Mouse (Mus musculus) forebrain, embryonic 11.5 days (tissue): ENCODE results near the gene Pdcl2. TPM values are rescaled to one million over a fixed set of nuclear protein-coding genes. Genes with fewer than 3 reads are reported as not detected.

ENCODE experiments used
- ATAC-seq: fragments of 200-750 bp; cut with Nextera tagmentation; replicated peaks from 2 replicates; pipeline ENCODE4 v1.8.0; 2017; ENCODE audit warnings: moderate TSS enrichment; ENCODE audit not compliant: low FRiP score
- DNase-seq: peaks from one replicate; pipeline ENCODE4 v3.0.0-alpha.2; 2017; ENCODE audit warnings: low spot score
- H3K27ac ChIP-seq: fragments of 300-500 bp; sonication (generic); 2 replicates; pipeline ENCODE4 v1.5.1; 2014; ENCODE audit warnings: low read depth, low read length
- H3K27me3 ChIP-seq: fragments of 300-500 bp; sonication (generic); 2 replicates; pipeline ENCODE4 v1.6.1; 2014; ENCODE audit warnings: mild to moderate bottlenecking, low read length, mixed read lengths; ENCODE audit not compliant: control insufficient read depth, insufficient read depth
- H3K36me3 ChIP-seq: fragments of 300-500 bp; sonication (generic); 2 replicates; pipeline ENCODE4 v1.6.1; 2014; ENCODE audit warnings: mild to moderate bottlenecking, low read length, moderate library complexity, mixed read lengths; ENCODE audit not compliant: control insufficient read depth, insufficient read depth
- H3K4me1 ChIP-seq: fragments of 300-500 bp; sonication (generic); replicated peaks from 2 replicates; pipeline ENCODE4 v1.6.1; 2014; ENCODE audit warnings: low read length, mixed read lengths; ENCODE audit not compliant: control insufficient read depth, insufficient read depth
- H3K4me2 ChIP-seq: fragments of 300-500 bp; sonication (generic); 2 replicates; pipeline ENCODE4 v1.6.1; 2014; ENCODE audit warnings: low read depth, mild to moderate bottlenecking, low read length, moderate library complexity, mixed read lengths; ENCODE audit not compliant: severe bottlenecking
- H3K4me3 ChIP-seq: fragments of 300-500 bp; sonication (generic); 2 replicates; pipeline ENCODE4 v1.5.1; 2014; ENCODE audit warnings: low read depth, low read length
- H3K9ac ChIP-seq: fragments of 300-500 bp; sonication (generic); 2 replicates; pipeline ENCODE4 v1.6.1; 2014; ENCODE audit warnings: low read length
- H3K9me3 ChIP-seq: fragments of 300-500 bp; sonication (generic); 2 replicates; pipeline ENCODE4 v1.6.1; 2016; ENCODE audit warnings: low read length, mixed read lengths; ENCODE audit not compliant: control insufficient read depth
- WGBS: fragments of 180-500 bp; shearing (Covaris S2); extraction: QIAGEN DNeasy Blood & Tissue Kit; methylation state at CpG from one replicate; pipeline ENCODE4 v1.1.7; 2014; 5-methylcytosine and 5-hydroxymethylcytosine counted together
- polyA plus RNA-seq: library from polyadenylated mRNA; unstranded; fragments of >200 nt; fragmentation: Nextera tagmentation; extraction: Ambion mirVana; gene quantifications from 2 replicates; pipeline ENCODE4 v1.2.1, GENCODE M21; 2014

Pdcl2 gene
- polyA plus RNA-seq, 1 experiment from 2014 or later = not detected

DNA sequence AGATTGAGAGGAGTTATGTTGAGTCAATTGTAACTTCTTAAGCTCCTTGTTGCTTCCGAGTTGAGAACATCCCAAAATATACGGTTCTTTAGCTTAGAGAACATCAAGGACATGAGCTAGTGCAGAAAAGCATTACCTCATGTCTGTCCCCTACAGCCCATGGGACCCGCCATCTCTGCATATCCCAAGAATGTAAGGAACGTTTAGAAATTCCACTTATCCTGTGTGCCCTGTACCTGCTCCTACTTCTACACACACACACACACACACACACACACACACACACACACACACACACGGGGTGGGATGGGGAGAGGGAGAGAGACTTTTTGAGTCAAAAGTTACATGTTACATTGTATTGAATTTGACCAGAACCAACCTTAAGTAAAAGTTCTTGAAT lies 20.6 kb upstream of the Pdcl2 start:
- Histone ChIP-seq H3K27me3 (no peaks in the 10 kb centered on the region), H3K4me3 (no peak overlapping the region), H3K27ac (no peak overlapping the region), H3K4me1 (no peaks in the 10 kb centered on the region), H3K36me3 (no peaks in the 10 kb centered on the region), H3K4me2 (no peak overlapping the region), H3K9ac (no peak overlapping the region), H3K9me3 (no peaks in the 10 kb centered on the region)
- DNase-seq (no peak), ATAC-seq (no peak)
- WGBS = 75% methylated on average over 5 of the region's 5 CpGs

- no peaks in the 10 kb centered on the region for H3K9me3 ChIP-seq
- H3K27me3 ChIP-seq = no peaks in the 10 kb centered on the region
- DNase-seq = no peak
- H3K4me2 ChIP-seq = no peak overlapping the region
- H3K4me1 ChIP-seq = no peaks in the 10 kb centered on the region; the same call in 1 of the 2 replicates
- H3K9ac ChIP-seq = no peak overlapping the region
- ATAC-seq = no peak; the same call in 1 of the 2 replicates
- H3K36me3 ChIP-seq = no peaks in the 10 kb centered on the region
- H3K27ac ChIP-seq = no peak overlapping the region
- no peak overlapping the region for H3K4me3 ChIP-seq
- 42% methylated on average over 2 of the region's 2 CpGs for whole genome bisulfite sequencing
Observed at GRCm38 (mm10) chr5:76346137-76346536, 15.2 kb upstream of the Pdcl2 start.

- no peaks in the 10 kb centered on the region for H3K9me3 ChIP-seq
- H3K4me2 ChIP-seq = no peak overlapping the region
- H3K27me3 ChIP-seq = no peaks in the 10 kb centered on the region
- no peak overlapping the region for H3K27ac ChIP-seq
- H3K4me3 ChIP-seq = no peak overlapping the region
- H3K36me3 ChIP-seq = no peaks in the 10 kb centered on the region
- ATAC-seq (no peak), DNase-seq (no peak)
- no peak overlapping the region for H3K9ac ChIP-seq
- WGBS = 83% methylated on average over 2 of the region's 2 CpGs
- H3K4me1 ChIP-seq = no peaks in the 10 kb centered on the region
Observed at GRCm38 (mm10) chr5:76340931-76341330, 10.0 kb upstream of the Pdcl2 start.

DNA sequence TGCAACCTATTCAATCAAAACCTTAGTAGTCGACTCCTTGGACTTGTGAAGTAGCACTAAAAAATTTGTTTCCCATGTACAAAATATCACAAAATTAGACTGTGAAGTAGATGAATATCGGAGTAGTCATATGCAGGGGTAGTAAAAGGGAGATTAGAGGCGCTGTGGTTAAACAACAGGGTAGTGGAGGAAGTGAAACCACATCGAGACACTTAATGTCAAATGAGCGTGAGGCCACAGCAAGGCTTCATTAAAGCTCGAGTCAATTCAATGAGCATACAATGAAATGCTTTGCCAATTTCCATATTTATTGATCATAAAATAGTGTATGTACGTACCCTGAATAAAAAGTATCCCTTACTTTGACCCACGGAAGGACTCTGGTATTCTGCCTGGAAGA lies 6.1 kb upstream of the Pdcl2 start:
- Histone ChIP-seq H3K27me3 (no peaks in the 10 kb centered on the region), H3K27ac (no peak overlapping the region), H3K4me3 (no peak overlapping the region), H3K4me1 (0 out of 2 replicates have a peak, but pooled peaks cover 2% of the 10 kb centered on the region), H3K9me3 (no peaks in the 10 kb centered on the region), H3K9ac (no peak overlapping the region), H3K36me3 (no peaks in the 10 kb centered on the region), H3K4me2 (no peak overlapping the region)
- 88% methylated on average over 8 of the region's 8 CpGs for WGBS
- DNase-seq (no peak), ATAC-seq (no peak)

GRCm38 (mm10) chr5:76333833-76334232 lies 2.9 kb upstream of the Pdcl2 start:
- DNase-seq (no peak), ATAC-seq (no peak)
- no peak overlapping the region for H3K4me2 ChIP-seq
- no peaks in the 10 kb centered on the region for H3K27me3 ChIP-seq
- no peak overlapping the region for H3K27ac ChIP-seq
- no peak overlapping the region for H3K4me3 ChIP-seq
- no peaks in the 10 kb centered on the region for H3K9me3 ChIP-seq
- H3K9ac ChIP-seq = no peak overlapping the region
- no peaks in the 10 kb centered on the region for H3K36me3 ChIP-seq
- WGBS = 62% methylated on average over 4 of the region's 4 CpGs
- 0 out of 2 replicates have a peak, but pooled peaks cover 2% of the 10 kb centered on the region for H3K4me1 ChIP-seq

DNA sequence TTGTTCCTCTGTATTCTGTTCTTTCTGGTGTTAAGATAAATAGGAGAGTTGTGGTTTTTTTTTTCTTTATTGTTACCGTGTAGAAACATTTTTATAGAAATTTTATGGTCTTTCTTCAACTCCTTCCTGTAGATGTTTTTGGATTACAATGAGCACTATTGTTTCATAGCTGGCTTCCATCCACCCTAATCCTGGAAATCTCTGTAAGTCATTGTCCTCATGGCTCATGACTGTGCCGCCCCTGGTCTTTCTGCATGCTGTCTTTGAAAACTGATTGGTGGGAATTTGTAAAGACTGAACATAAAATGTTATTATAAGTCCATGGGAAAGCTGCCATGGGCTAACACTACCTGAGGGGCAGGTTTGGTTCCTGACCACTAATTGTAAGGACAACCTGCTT lies 3.7 kb downstream of the Pdcl2 start:
- H3K4me3 ChIP-seq = no peak overlapping the region
- no peaks in the 10 kb centered on the region for H3K9me3 ChIP-seq
- H3K27me3 ChIP-seq = no peaks in the 10 kb centered on the region
- ATAC-seq (no peak), DNase-seq (no peak)
- no peak overlapping the region for H3K27ac ChIP-seq
- no peaks in the 10 kb centered on the region for H3K36me3 ChIP-seq
- H3K9ac ChIP-seq = no peak overlapping the region
- H3K4me1 ChIP-seq = no peaks in the 10 kb centered on the region
- whole genome bisulfite sequencing = 67% methylated on average over 2 of the region's 2 CpGs
- no peak overlapping the region for H3K4me2 ChIP-seq

GRCm38 (mm10) chr5:76325113-76325512 lies 5.8 kb downstream of the Pdcl2 start:
- ATAC-seq = no peak
- Histone ChIP-seq H3K36me3 (no peaks in the 10 kb centered on the region), H3K9me3 (no peaks in the 10 kb centered on the region), H3K4me1 (peaks cover 7% of the 10 kb centered on the region; the same call in 1 of the 2 replicates), H3K27me3 (no peaks in the 10 kb centered on the region), H3K27ac (no peak overlapping the region), H3K4me3 (no peak overlapping the region), H3K9ac (no peak overlapping the region), H3K4me2 (no peak overlapping the region)
- no peak for DNase-seq
- WGBS = 91% methylated on average over 4 of the region's 4 CpGs

GRCm38 (mm10) chr5:76321249-76322196 lies 9.4 kb downstream of the Pdcl2 start:
- no peak for ATAC-seq
- Histone ChIP-seq H3K4me3 (no peak overlapping the region), H3K27ac (no peak overlapping the region), H3K4me2 (no peak overlapping the region), H3K9me3 (no peaks in the 10 kb centered on the region), H3K27me3 (no peaks in the 10 kb centered on the region), H3K36me3 (no peaks in the 10 kb centered on the region), H3K4me1 (peaks cover 7% of the 10 kb centered on the region; the same call in 1 of the 2 replicates), H3K9ac (no peak overlapping the region)
- WGBS = 20% methylated on average over 11 of the region's 11 CpGs
- no peak for DNase-seq

- 71% methylated on average over 2 of the region's 2 CpGs for WGBS
Observed at GRCm38 (mm10) chr5:76308206-76308605, 22.8 kb downstream of the Pdcl2 start.

More at GRCm38 (mm10) chr5:76308206-76308605, 22.8 kb downstream of the Pdcl2 start:
- Histone ChIP-seq H3K27ac (no peak overlapping the region), H3K36me3 (no peaks in the 10 kb centered on the region), H3K4me1 (no peaks in the 10 kb centered on the region; the same call in 1 of the 2 replicates), H3K27me3 (no peaks in the 10 kb centered on the region), H3K9ac (no peak overlapping the region), H3K4me2 (no peak overlapping the region), H3K9me3 (no peaks in the 10 kb centered on the region), H3K4me3 (no peak overlapping the region)
- DNase-seq (no peak), ATAC-seq (no peak)
